In genomic region chr15:36984921-36985566, GRCm38 (mm10) we compare ENCODE assay signal across 20 mouse cellular contexts. TPM values are rescaled to one million over a fixed set of nuclear protein-coding genes. Genes with fewer than 3 reads are reported as not detected.
A peak's percentile ranks its signal among the peaks of the same experiment; 100 is the strongest.
DNase-seq lines count a peak whose midpoint lies in the region; ATAC-seq lines count a peak whose summit lies in the region.
"Had no signal": no experiment of that assay in that cellular context is flagged by ENCODE, and none has a peak within 500 bp of the region (broad histone marks: within the 10 kb centered on the region; RNA-seq: fewer than 3 reads in every experiment).

No protein-coding gene starts in this region.

- no peaks in the 10 kb centered on the region for H3K9me3 ChIP-seq in forebrain, embryonic 16.5 days (ENCODE audit: control insufficient read depth, low read length)
- no peaks in the 10 kb centered on the region for H3K9me3 ChIP-seq in forebrain, embryonic 10.5 days
- H3K9me3 ChIP-seq in heart, embryonic 14.5 days (ENCODE audit: control insufficient read depth, low read length), result no peaks in the 10 kb centered on the region
- no peaks in the 10 kb centered on the region for H3K9me3 ChIP-seq in neural tube, embryonic 12.5 days

- H3K4me1 ChIP-seq in forebrain, embryonic 16.5 days (replicated peaks; ENCODE audit: control insufficient read depth, insufficient read depth, low read length), result peaks cover 16% of the 10 kb centered on the region
- peaks cover 31% of the 10 kb centered on the region for H3K4me1 ChIP-seq in forebrain, embryonic 10.5 days
- peaks cover 41 to 74% of the 10 kb centered on the region in 2 experiments for H3K4me1 ChIP-seq in heart, embryonic 14.5 days (ENCODE audit: control insufficient read depth in 2 of 2, insufficient read depth in 2 of 2, low read length in 2 of 2)
- peaks cover 21% of the 10 kb centered on the region for H3K4me1 ChIP-seq in neural tube, embryonic 12.5 days

- ATAC-seq in forebrain, embryonic 16.5 days, result no peak
- no peak for ATAC-seq in heart, embryonic 14.5 days (ENCODE audit: insufficient number of reproducible peaks, insufficient read depth, low FRiP score, low read depth)
- 0 out of 2 replicates have a peak, but pooled peaks have one; percentile 2 for ATAC-seq in neural tube, embryonic 12.5 days (ENCODE audit: low FRiP score, low read depth)
- ATAC-seq: forebrain, embryonic 14.5 days; liver, postnatal 0 days; midbrain, embryonic 16.5 days had no signal

- peak overlapping the region; percentile 42; the same call in 1 of the 2 replicates for H3K27ac ChIP-seq in forebrain, embryonic 16.5 days (ENCODE audit: low read length)
- H3K27ac ChIP-seq in forebrain, embryonic 10.5 days, result no peak overlapping the region
- H3K27ac ChIP-seq in heart, embryonic 14.5 days (replicated peaks in 1 of 2; ENCODE audit: control insufficient read depth in 1 of 2, insufficient read depth in 1 of 2, low read depth in 2 of 2, low read length in 2 of 2), result peak overlapping the region; percentile 96 to 98
- H3K27ac ChIP-seq in neural tube, embryonic 12.5 days, result no peak overlapping the region

- H3K9ac ChIP-seq in forebrain, embryonic 16.5 days (replicated peaks; ENCODE audit: low read depth, low read length), result no peak overlapping the region
- H3K9ac ChIP-seq in heart, embryonic 14.5 days (ENCODE audit: low read length), result peak overlapping the region; percentile 25; the same call in 1 of the 2 replicates
- no peak overlapping the region for H3K9ac ChIP-seq in neural tube, embryonic 12.5 days
- H3K9ac ChIP-seq: liver, postnatal 0 days had no signal

- 71% methylated on average over 1 of the region's 1 CpGs for WGBS in forebrain, embryonic 16.5 days
- 71% methylated on average over 1 of the region's 1 CpGs for WGBS in forebrain, embryonic 10.5 days
- 60% methylated on average over 1 of the region's 1 CpGs for WGBS in heart, embryonic 14.5 days
- WGBS in neural tube, embryonic 12.5 days, result 62% methylated on average over 1 of the region's 1 CpGs

- no peaks in the 10 kb centered on the region for H3K27me3 ChIP-seq in forebrain, embryonic 16.5 days (replicated peaks; ENCODE audit: control insufficient read depth, insufficient read depth, low read length)
- no peaks in the 10 kb centered on the region for H3K27me3 ChIP-seq in forebrain, embryonic 10.5 days (ENCODE audit: poor library complexity, severe bottlenecking)
- H3K27me3 ChIP-seq in heart, embryonic 14.5 days (ENCODE audit: control insufficient read depth, insufficient read depth, low read length), result no peaks in the 10 kb centered on the region
- no peaks in the 10 kb centered on the region for H3K27me3 ChIP-seq in neural tube, embryonic 12.5 days (replicated peaks)

- no peak for DNase-seq in forebrain, embryonic 10.5 days (ENCODE audit: extremely low spot score, low spot score)
- no peak for DNase-seq in heart, adult 18-20 months
- DNase-seq in neural tube, embryonic 10.5 days (ENCODE audit: extremely low spot score, low spot score), result no peak
- no peak for DNase-seq in lung, postnatal 36 days
- no peak for DNase-seq in thymus, postnatal 0 days (ENCODE audit: low spot score)
- DNase-seq: adrenal gland, adult 8-10 months; cerebellum, postnatal 10 days; embryo, embryonic 11 days; kidney, adult 9 months; layer of hippocampus, adult 9-11 months; liver; liver, postnatal 0 days; lung, postnatal 14 days; right cerebral cortex, postnatal 25 days; thymus, postnatal 25 days had no signal

- H3K4me3 ChIP-seq in forebrain, embryonic 16.5 days (replicated peaks; ENCODE audit: low read length), result no peak overlapping the region
- no peak overlapping the region for H3K4me3 ChIP-seq in forebrain, embryonic 10.5 days
- no peak overlapping the region for H3K4me3 ChIP-seq in heart, embryonic 14.5 days (ENCODE audit: control insufficient read depth in 1 of 2, insufficient read depth in 1 of 2, low read depth in 1 of 2, low read length in 2 of 2)
- no peak overlapping the region for H3K4me3 ChIP-seq in neural tube, embryonic 12.5 days

- no peak overlapping the region for H3K4me2 ChIP-seq in forebrain, embryonic 16.5 days (ENCODE audit: low read length)
- H3K4me2 ChIP-seq in heart, embryonic 14.5 days (ENCODE audit: low read length), result peak overlapping the region; percentile 1; the same call in 1 of the 2 replicates
- no peak overlapping the region for H3K4me2 ChIP-seq in neural tube, embryonic 12.5 days (replicated peaks)

- H3K36me3 ChIP-seq in forebrain, embryonic 16.5 days (ENCODE audit: control insufficient read depth, insufficient read depth), result no peaks in the 10 kb centered on the region
- H3K36me3 ChIP-seq in forebrain, embryonic 10.5 days (replicated peaks), result no peaks in the 10 kb centered on the region
- H3K36me3 ChIP-seq in heart, embryonic 14.5 days (ENCODE audit: control insufficient read depth, insufficient read depth, low read length), result no peaks in the 10 kb centered on the region
- no peaks in the 10 kb centered on the region for H3K36me3 ChIP-seq in neural tube, embryonic 12.5 days

RNA-seq across cellular contexts. Expression of gene Zfp706, which starts 22.5 kb away (rescaled TPM):
- 479 and 536 TPM in 2 replicates for polyA plus RNA-seq in forebrain, embryonic 16.5 days (2015; fragmentation: Nextera tagmentation; extraction: Ambion mirVana)
- 490 and 521 TPM in 2 replicates for polyA plus RNA-seq in forebrain, embryonic 10.5 days (2016; fragmentation: Nextera tagmentation; extraction: Ambion mirVana)
- 415 and 436 TPM in 2 replicates for polyA plus RNA-seq in heart, embryonic 14.5 days (2014; fragmentation: Nextera tagmentation; extraction: Ambion mirVana)
- 100 to 1,000 TPM; 196 to 224 TPM for total RNA-seq in heart, adult 18-20 months (2021)
- polyA plus RNA-seq in neural tube, embryonic 12.5 days (2016; fragmentation: Nextera tagmentation; extraction: Ambion mirVana), result 418 and 432 TPM in 2 replicates
- 596 and 599 TPM in 2 replicates for polyA plus RNA-seq in thymus, postnatal 0 days (2015; fragmentation: Nextera tagmentation; extraction: Ambion mirVana)

Comparison
In these comparisons a context has a peak if more than half of its experiments do, and no peak if none do; other contexts are left out.
1. H3K27ac ChIP-seq: peak in forebrain, embryonic 16.5 days (single experiment) and heart, embryonic 14.5 days (2 of 2); none in forebrain, embryonic 10.5 days (single experiment) and neural tube, embryonic 12.5 days (single experiment).